Mouse (Mus musculus): ENCODE results near the gene Ppp3r2. TPM values are rescaled to one million over a fixed set of nuclear protein-coding genes. Genes with fewer than 3 reads are reported as not detected.

The Ppp3r2 gene
- total RNA-seq, 2 experiments from 2014 or later: not detected

Other genes starting within 250 kb of the Ppp3r2 start
- not detected in 2 replicates for gene Acnat1, start 208.1 kb downstream of the Ppp3r2 start, total RNA-seq (2015)
- gene Acnat1, start 208.1 kb downstream of the Ppp3r2 start, total RNA-seq (2017): not detected in 2 replicates
- gene Baat, start 175.5 kb downstream of the Ppp3r2 start, total RNA-seq (2015): not detected in 2 replicates
- not detected in 2 replicates for gene Baat, start 175.5 kb downstream of the Ppp3r2 start, total RNA-seq (2017)
- gene Mrpl50, start 160.9 kb downstream of the Ppp3r2 start, total RNA-seq (2015): 45.5 and 50.4 TPM in 2 replicates
- gene Mrpl50, start 160.9 kb downstream of the Ppp3r2 start, total RNA-seq (2017): 35.6 and 44.8 TPM in 2 replicates
- 8.7 and 9.7 TPM in 2 replicates for gene Zfp189, start 160.8 kb downstream of the Ppp3r2 start, total RNA-seq (2015)
- 4.0 and 7.6 TPM in 2 replicates for gene Zfp189, start 160.8 kb downstream of the Ppp3r2 start, total RNA-seq (2017)
- gene Aldob, start 132.5 kb downstream of the Ppp3r2 start, total RNA-seq (2015): not detected in 2 replicates
- gene Aldob, start 132.5 kb downstream of the Ppp3r2 start, total RNA-seq (2017): not detected in 2 replicates
- 0.35 and 0.61 TPM in 2 replicates for gene Tmem246, start 84.1 kb downstream of the Ppp3r2 start, total RNA-seq (2015)
- gene Tmem246, start 84.1 kb downstream of the Ppp3r2 start, total RNA-seq (2017): 0.08 and 0.20 TPM in 2 replicates
- 39.5 and 42.9 TPM in 2 replicates for gene Rnf20, start 50.0 kb downstream of the Ppp3r2 start, total RNA-seq (2015)
- gene Rnf20, start 50.0 kb downstream of the Ppp3r2 start, total RNA-seq (2017): 121 and 156 TPM in 2 replicates
- gene Grin3a, start 163.7 kb upstream of the Ppp3r2 start, total RNA-seq (2015): 0.07 TPM in 1 of 2 replicates, not detected in the other
- not detected in 2 replicates for gene Grin3a, start 163.7 kb upstream of the Ppp3r2 start, total RNA-seq (2017)

All from megakaryocyte progenitor cell, adult 5-6 weeks (primary cell).